Comparison of ENCODE assay signal across 8 mouse cellular contexts in the genomic region with DNA sequence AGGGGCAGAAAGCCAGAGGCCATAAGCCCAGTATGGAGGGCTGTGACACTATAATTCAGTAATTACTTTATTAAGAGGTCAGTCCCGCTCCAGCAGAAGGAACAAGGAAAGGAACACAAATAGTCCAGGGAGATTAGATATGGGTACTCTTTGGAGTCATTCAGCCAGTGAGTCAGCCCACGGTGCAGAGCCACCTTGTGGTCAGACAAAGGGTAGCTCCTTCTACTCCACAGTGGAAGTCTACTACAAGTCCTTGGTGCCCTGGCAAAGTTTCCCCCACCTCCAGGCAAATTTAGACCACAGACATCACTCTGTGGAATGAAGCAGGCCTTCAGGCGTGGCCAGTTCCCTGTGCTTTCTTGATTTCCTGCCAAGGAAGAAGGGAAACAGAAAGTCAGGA. TPM values are rescaled to one million over a fixed set of nuclear protein-coding genes. Genes with fewer than 3 reads are reported as not detected.
DNase-seq lines count a peak whose midpoint lies in the region; ATAC-seq and TF ChIP-seq lines count a peak whose summit lies in the region.

No protein-coding gene starts in this region.

- no peak overlapping the region for H3K4me3 ChIP-seq in testis, adult 2 months (ENCODE audit: control insufficient read depth, low read depth, low read length)

- ATAC-seq in erythroblast, adult 5-6 weeks (replicated peaks; ENCODE audit: low FRiP score, poor library complexity, severe bottlenecking): peak; percentile 88

- H3K27me3 ChIP-seq in testis, adult 2 months (ENCODE audit: control insufficient read depth, insufficient read depth, low read length): no peaks in the 10 kb centered on the region

- no peaks in the 10 kb centered on the region; the same call in 1 of the 2 replicates for H3K36me3 ChIP-seq in testis, adult 2 months (ENCODE audit: control insufficient read depth, insufficient read depth, low read length)

- DNase-seq in left cerebral cortex, adult 18-20 months (ENCODE audit: low spot score in 2 of 2): peak; percentile 57 to 62
- DNase-seq in left cerebral cortex, adult 8-10 months (ENCODE audit: low spot score in 2 of 2): no peak
- peak; percentile 46 for DNase-seq in R1 (ENCODE audit: low read depth, low spot score)
- DNase-seq in heart, postnatal 4 days: peak; percentile 79
- peak; percentile 62 for DNase-seq in layer of hippocampus, adult 9-11 months
- DNase-seq in mesoderm, embryonic 11.5 days (ENCODE audit: low read depth, low spot score): peak; percentile 41

- peak; percentile 51; the same call in 1 of the 2 replicates for TF ChIP-seq CTCF in testis, adult 2 months (IDR thresholded peaks at IDR 0.05; ENCODE audit: control insufficient read depth, insufficient read depth, insufficient replicate concordance, low read depth, low read length)

- TF ChIP-seq POLR2A in testis, adult 2 months (IDR thresholded peaks at IDR 0.05; ENCODE audit: control insufficient read depth, low read depth, low read length): no peak

- H3K4me1 ChIP-seq in testis, adult 2 months (ENCODE audit: control insufficient read depth, insufficient read depth, low read length): no peaks in the 10 kb centered on the region; the same call in 1 of the 2 replicates

- peak overlapping the region; percentile 50 for H3K27ac ChIP-seq in testis, adult 2 months (ENCODE audit: control insufficient read depth, insufficient read depth, low read depth, low read length)

RNA-seq across cellular contexts. Expression of a gene that starts 0.8 kb away (rescaled TPM):
- 1 to 10 TPM; 7.5 to 8.1 TPM for total RNA-seq in left cerebral cortex, adult 18-20 months (2021)
- 10 to 100 TPM; 13.7 to 17.5 (median 16.0) TPM for total RNA-seq in left cerebral cortex, adult 8-10 months (2022)
- not detected in 2 replicates for total RNA-seq in erythroblast, adult 5-6 weeks (2015; ENCODE audit: low replicate concordance)
- total RNA-seq in erythroblast, adult 5-6 weeks (2017; ENCODE audit: low replicate concordance): not detected in 2 replicates
- total RNA-seq in heart, postnatal 4 days (2021): under 1 TPM; 0.70 to 0.79 TPM
- polyA plus RNA-seq in testis, adult 2 months (2012; rRNA removed): 2.1 and 2.7 TPM in 2 replicates

RNA-seq across cellular contexts. Expression of a gene that starts 8.2 kb away (rescaled TPM):
- total RNA-seq in left cerebral cortex, adult 18-20 months (2021): 100 to 1,000 TPM; 144 TPM
- total RNA-seq in left cerebral cortex, adult 8-10 months (2022): 100 to 1,000 TPM; 137 to 150 (median 141) TPM
- 13.8 and 20.4 TPM in 2 replicates for total RNA-seq in erythroblast, adult 5-6 weeks (2015; ENCODE audit: low replicate concordance)
- total RNA-seq in erythroblast, adult 5-6 weeks (2017; ENCODE audit: low replicate concordance): 4.5 and 8.2 TPM in 2 replicates
- 10 to 100 TPM; 63.3 to 67.9 TPM for total RNA-seq in heart, postnatal 4 days (2021)
- polyA plus RNA-seq in testis, adult 2 months (2012; rRNA removed): 168 and 188 TPM in 2 replicates

RNA-seq across cellular contexts. Expression of a gene that starts 18.5 kb away (rescaled TPM):
- 10 to 100 TPM; 43.8 to 44.4 TPM for total RNA-seq in left cerebral cortex, adult 18-20 months (2021)
- total RNA-seq in left cerebral cortex, adult 8-10 months (2022): 10 to 100 TPM; 35.4 to 42.3 (median 39.2) TPM
- 5.4 and 11.3 TPM in 2 replicates for total RNA-seq in erythroblast, adult 5-6 weeks (2015; ENCODE audit: low replicate concordance)
- 10.1 and 14.1 TPM in 2 replicates for total RNA-seq in erythroblast, adult 5-6 weeks (2017; ENCODE audit: low replicate concordance)
- total RNA-seq in heart, postnatal 4 days (2021): 10 to 100 TPM; 74.1 to 75.1 TPM
- polyA plus RNA-seq in testis, adult 2 months (2012; rRNA removed): 75.8 and 82.3 TPM in 2 replicates

RNA-seq across cellular contexts. Expression of a gene that starts 20.3 kb away (rescaled TPM):
- 1 to 10 TPM; 7.2 to 7.4 TPM for total RNA-seq in left cerebral cortex, adult 18-20 months (2021)
- 1 to 10 TPM; 6.4 to 7.9 (median 7.1) TPM for total RNA-seq in left cerebral cortex, adult 8-10 months (2022)
- total RNA-seq in erythroblast, adult 5-6 weeks (2015; ENCODE audit: low replicate concordance): 11.5 and 30.7 TPM in 2 replicates
- 64.1 and 74.6 TPM in 2 replicates for total RNA-seq in erythroblast, adult 5-6 weeks (2017; ENCODE audit: low replicate concordance)
- 10 to 100 TPM; 12.9 to 13.1 TPM for total RNA-seq in heart, postnatal 4 days (2021)
- 9.4 and 10.3 TPM in 2 replicates for polyA plus RNA-seq in testis, adult 2 months (2012; rRNA removed)

RNA-seq across cellular contexts. Expression of a gene that starts 24.3 kb away (rescaled TPM):
- 10 to 100 TPM; 20.6 to 21.2 TPM for total RNA-seq in left cerebral cortex, adult 18-20 months (2021)
- 10 to 100 TPM; 19.1 to 24.6 (median 20.4) TPM for total RNA-seq in left cerebral cortex, adult 8-10 months (2022)
- total RNA-seq in erythroblast, adult 5-6 weeks (2015; ENCODE audit: low replicate concordance): 0.77 and 6.9 TPM in 2 replicates
- 4.4 and 8.2 TPM in 2 replicates for total RNA-seq in erythroblast, adult 5-6 weeks (2017; ENCODE audit: low replicate concordance)
- total RNA-seq in heart, postnatal 4 days (2021): 10 to 100 TPM; 10.6 to 12.4 TPM
- polyA plus RNA-seq in testis, adult 2 months (2012; rRNA removed): 11.1 and 13.3 TPM in 2 replicates

Comparison
In these comparisons a context has a peak if more than half of its experiments do, and no peak if none do; other contexts are left out.
1. DNase-seq: peak in left cerebral cortex, adult 18-20 months (2 of 2), R1 (single experiment), heart, postnatal 4 days (single experiment), layer of hippocampus, adult 9-11 months (single experiment) and mesoderm, embryonic 11.5 days (single experiment); none in left cerebral cortex, adult 8-10 months (0 of 2).
2. RNA of a gene that starts 0.8 kb away (total RNA-seq): 13.7 to 17.5 TPM in left cerebral cortex, adult 8-10 months and 7.5 to 8.1 TPM in left cerebral cortex, adult 18-20 months; 0.70 to 0.79 TPM in heart, postnatal 4 days and not detected in erythroblast, adult 5-6 weeks; every median in the first group is over 4 times any median in the second.